Mouse (Mus musculus) stomach, embryonic 16.5 days (tissue): Measurements from ENCODE around the gene Olfr368. TPM values are rescaled to one million over a fixed set of nuclear protein-coding genes. Genes with fewer than 3 reads are reported as not detected.

ENCODE experiments used
- ATAC-seq: fragments of 200-750 bp; cut with Nextera tagmentation; 2 replicates; pipeline ENCODE4 v1.8.0; 2017; ENCODE audit warnings: moderate number of reproducible peaks, moderate TSS enrichment; ENCODE audit not compliant: insufficient read depth, low FRiP score
- H3K27ac ChIP-seq: fragments of 300-500 bp; sonication (generic); 2 replicates; pipeline ENCODE4 v1.5.1; 2014; ENCODE audit warnings: low read length
- H3K27me3 ChIP-seq: fragments of 300-500 bp; sonication (generic); 2 replicates; pipeline ENCODE4 v1.6.1; 2014; ENCODE audit warnings: low read length, control low read depth, mixed read lengths; ENCODE audit not compliant: control insufficient read depth, insufficient read depth
- H3K36me3 ChIP-seq: fragments of 300-500 bp; sonication (generic); 2 replicates; pipeline ENCODE4 v1.6.1; 2014; ENCODE audit warnings: low read length; ENCODE audit not compliant: control insufficient read depth, insufficient read depth
- H3K4me1 ChIP-seq: fragments of 300-500 bp; sonication (generic); 2 replicates; pipeline ENCODE4 v1.6.1; 2014; ENCODE audit warnings: low read length, control low read depth, mixed read lengths; ENCODE audit not compliant: control insufficient read depth, insufficient read depth
- H3K4me2 ChIP-seq: fragments of 300-500 bp; sonication (generic); 2 replicates; pipeline ENCODE4 v1.6.1; 2014; ENCODE audit warnings: low read depth, low read length, mixed read lengths
- H3K4me3 ChIP-seq: fragments of 300-500 bp; sonication (generic); replicated peaks from 2 replicates; pipeline ENCODE4 v1.5.1; 2014; ENCODE audit warnings: mild to moderate bottlenecking, low read length
- H3K9ac ChIP-seq: fragments of 300-500 bp; sonication (generic); 2 replicates; pipeline ENCODE4 v1.6.1; 2014; ENCODE audit warnings: low read length
- H3K9me3 ChIP-seq: fragments of 300-500 bp; sonication (generic); replicated peaks from 2 replicates; pipeline ENCODE4 v1.6.1; 2016; ENCODE audit warnings: low read length, control low read depth; ENCODE audit not compliant: control insufficient read depth
- WGBS: fragments of 180-500 bp; shearing (Covaris S2); extraction: QIAGEN DNeasy Blood & Tissue Kit; methylation state at CpG from one replicate; pipeline ENCODE4 v1.1.7; 2014; 5-methylcytosine and 5-hydroxymethylcytosine counted together
- polyA plus RNA-seq: library from polyadenylated mRNA; unstranded; fragments of >200 nt; fragmentation: Nextera tagmentation; extraction: Ambion mirVana; gene quantifications from 2 replicates; pipeline ENCODE4 v1.2.1, GENCODE M21; 2015

Olfr368 gene
- polyA plus RNA-seq, 1 experiment from 2014 or later: not detected

DNA sequence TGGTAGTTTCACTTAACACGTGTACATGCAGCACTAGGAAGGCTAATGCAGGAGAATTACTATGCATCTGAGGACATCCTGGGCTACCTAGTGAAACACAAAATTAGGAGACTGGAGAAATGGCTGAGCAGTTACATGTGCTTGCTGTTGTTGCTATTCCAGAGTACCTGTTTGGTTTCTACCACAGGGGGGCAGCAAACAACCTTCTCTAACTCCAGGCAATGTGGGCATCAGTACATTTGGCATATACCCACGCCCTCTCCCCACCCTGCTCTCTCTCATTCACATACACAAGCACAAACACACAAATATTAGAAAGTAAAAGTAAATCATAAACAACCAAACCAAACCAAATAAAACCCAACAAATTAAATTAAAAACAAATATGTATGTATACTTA lies 53.9 kb downstream of the Olfr368 start:
- Histone ChIP-seq H3K4me2 (no peak overlapping the region), H3K9me3 (no peaks in the 10 kb centered on the region), H3K36me3 (peaks cover 4% of the 10 kb centered on the region), H3K4me1 (no peaks in the 10 kb centered on the region), H3K27me3 (no peaks in the 10 kb centered on the region), H3K27ac (no peak overlapping the region), H3K9ac (no peak overlapping the region), H3K4me3 (no peak overlapping the region)
- 70% methylated on average over 2 of the region's 2 CpGs for WGBS
- ATAC-seq: no peak

Other genes starting within 250 kb of the Olfr368 start
- not detected in 2 replicates for gene Olfr361, start 237.2 kb upstream of the Olfr368 start, polyA plus RNA-seq
- gene Olfr362, start 208.6 kb upstream of the Olfr368 start, polyA plus RNA-seq: not detected in 2 replicates
- not detected in 2 replicates for gene Olfr364-ps1, start 187.2 kb upstream of the Olfr368 start, polyA plus RNA-seq
- not detected in 2 replicates for gene Olfr365, start 138.3 kb upstream of the Olfr368 start, polyA plus RNA-seq
- gene Olfr366, start 114.9 kb upstream of the Olfr368 start, polyA plus RNA-seq: not detected in 2 replicates
- gene Pdcl, start 32.8 kb downstream of the Olfr368 start, polyA plus RNA-seq: 39.9 and 40.4 TPM in 2 replicates
- 11.5 and 12.7 TPM in 2 replicates for gene Rc3h2, start 96.4 kb downstream of the Olfr368 start, polyA plus RNA-seq
- 6.6 and 7.0 TPM in 2 replicates for gene Zbtb26, start 116.6 kb downstream of the Olfr368 start, polyA plus RNA-seq
- 8.7 and 9.5 TPM in 2 replicates for gene Zbtb6, start 116.7 kb downstream of the Olfr368 start, polyA plus RNA-seq
- 30.8 and 36.5 TPM in 2 replicates for gene Rabgap1, start 116.8 kb downstream of the Olfr368 start, polyA plus RNA-seq
- 1.0 and 1.4 TPM in 2 replicates for gene Gpr21, start 189.8 kb downstream of the Olfr368 start, polyA plus RNA-seq